Mouse (Mus musculus) spleen, embryonic (tissue): ENCODE measurements around the gene Ndrg3.
"Not testable (repeated sequence)": the region's sequence is repeated elsewhere in the genome, so short reads cannot be mapped to it uniquely, and the experiment has no call there.

Source experiments
- CTCF ChIA-PET: fragments of 350-600 bp; sonication (Branson Sonifier 250); formaldehyde crosslinking; loops from one replicate; lab custom pipeline; 2022; lab: Charles Lee

The Ndrg3 gene

GRCm38 (mm10) chr2:156998263-156998662 is 6.4 kb upstream of the Ndrg3 start:
- CTCF ChIA-PET, result interaction anchor here (0.6 kb wide), 1 partner anchor 146 kb away, joined by 3 read pairs; no protein-coding TSS in a partner anchor

DNA sequence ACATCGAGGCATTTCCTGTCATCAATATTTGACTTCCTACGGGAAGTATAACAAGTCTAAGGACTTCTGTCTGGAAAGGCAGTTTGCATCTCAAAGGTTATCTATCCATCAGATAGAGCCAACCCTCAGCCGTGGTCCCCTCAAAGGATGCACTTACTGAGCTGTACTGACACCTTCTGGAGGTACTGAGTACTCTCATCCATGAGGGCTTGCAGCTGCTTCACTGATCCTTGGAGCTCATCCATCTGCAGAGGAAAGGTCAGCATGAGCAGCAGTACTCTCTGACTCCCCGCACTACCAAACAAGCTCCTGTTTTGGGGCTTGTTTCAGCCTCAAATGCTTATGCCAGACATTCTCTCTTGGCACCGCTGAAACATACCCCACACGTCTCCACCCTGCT is 4.7 kb upstream of the Ndrg3 start:
- CTCF ChIA-PET, result no interaction called here

DNA sequence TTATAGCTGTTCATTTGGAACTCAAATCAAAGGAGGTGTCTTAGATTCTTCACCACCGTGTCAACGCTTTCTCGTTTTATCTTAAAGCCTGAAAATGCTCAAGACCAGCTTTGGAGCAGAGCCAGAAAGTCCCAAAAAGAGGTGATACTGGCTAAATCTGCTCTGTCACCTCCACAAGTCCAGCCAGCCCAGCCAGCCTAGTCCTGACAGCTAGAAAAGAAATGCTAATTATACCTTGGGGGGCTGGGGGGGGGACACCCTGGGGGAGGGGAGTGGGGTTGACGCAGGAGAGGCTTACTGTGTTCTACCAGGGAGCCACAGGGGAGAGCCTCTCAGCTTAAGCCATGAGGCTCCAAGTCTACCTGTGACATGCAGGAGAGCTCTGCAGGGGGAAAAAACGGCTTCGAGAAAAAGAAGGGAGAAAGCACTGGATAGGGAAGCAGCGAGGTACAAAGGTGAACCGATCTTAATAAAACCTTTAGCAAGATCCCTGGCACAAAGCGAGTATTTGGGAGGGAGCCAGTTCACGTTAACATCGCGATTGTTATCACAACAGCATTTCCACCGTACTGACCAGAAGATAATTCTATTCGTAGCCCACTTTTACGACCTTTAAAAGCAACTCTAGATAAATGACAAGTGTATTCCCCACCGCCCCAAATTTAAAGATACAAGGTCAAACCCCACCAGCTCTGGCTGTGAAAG is 977 bp downstream of the Ndrg3 start:
- CTCF ChIA-PET, result interaction anchor here (0.6 kb wide), 2 partner anchors 12 to 817 kb away, joined by 3 to 4 read pairs; no protein-coding TSS in a partner anchor

GRCm38 (mm10) chr2:156987316-156987715 is 4.5 kb downstream of the Ndrg3 start:
- CTCF ChIA-PET, result no interaction called here

GRCm38 (mm10) chr2:156982864-156983263 is 9.0 kb downstream of the Ndrg3 start:
- CTCF ChIA-PET, result no interaction called here

- CTCF ChIA-PET, result no interaction called here
Measured at GRCm38 (mm10) chr2:156981291-156981690, 10.6 kb downstream of the Ndrg3 start.

GRCm38 (mm10) chr2:156980059-156980458 is 11.8 kb downstream of the Ndrg3 start:
- CTCF ChIA-PET, result no interaction called here

DNA sequence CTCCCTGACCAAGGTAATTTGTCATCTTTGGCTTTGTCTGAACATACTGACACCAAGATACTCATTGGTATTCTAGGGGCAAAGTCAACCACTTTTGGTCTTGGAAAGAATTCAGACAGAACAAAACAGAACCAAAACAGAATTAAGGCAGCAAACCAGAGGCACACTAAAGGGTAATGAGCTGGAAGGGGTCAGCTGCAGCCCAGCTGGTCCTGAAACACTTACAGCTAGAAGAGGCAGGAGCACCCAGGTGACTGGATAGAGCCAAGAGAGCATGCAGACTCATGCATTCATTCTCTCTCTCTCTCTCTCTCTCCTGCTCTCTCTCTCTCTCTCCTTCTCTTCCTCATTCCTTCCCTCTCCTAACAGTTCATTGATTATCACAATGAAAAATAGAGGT is 15.1 kb downstream of the Ndrg3 start:
- CTCF ChIA-PET, result no interaction called here

- CTCF ChIA-PET, result no interaction called here
Measured at GRCm38 (mm10) chr2:156974967-156975366, 16.9 kb downstream of the Ndrg3 start.

DNA sequence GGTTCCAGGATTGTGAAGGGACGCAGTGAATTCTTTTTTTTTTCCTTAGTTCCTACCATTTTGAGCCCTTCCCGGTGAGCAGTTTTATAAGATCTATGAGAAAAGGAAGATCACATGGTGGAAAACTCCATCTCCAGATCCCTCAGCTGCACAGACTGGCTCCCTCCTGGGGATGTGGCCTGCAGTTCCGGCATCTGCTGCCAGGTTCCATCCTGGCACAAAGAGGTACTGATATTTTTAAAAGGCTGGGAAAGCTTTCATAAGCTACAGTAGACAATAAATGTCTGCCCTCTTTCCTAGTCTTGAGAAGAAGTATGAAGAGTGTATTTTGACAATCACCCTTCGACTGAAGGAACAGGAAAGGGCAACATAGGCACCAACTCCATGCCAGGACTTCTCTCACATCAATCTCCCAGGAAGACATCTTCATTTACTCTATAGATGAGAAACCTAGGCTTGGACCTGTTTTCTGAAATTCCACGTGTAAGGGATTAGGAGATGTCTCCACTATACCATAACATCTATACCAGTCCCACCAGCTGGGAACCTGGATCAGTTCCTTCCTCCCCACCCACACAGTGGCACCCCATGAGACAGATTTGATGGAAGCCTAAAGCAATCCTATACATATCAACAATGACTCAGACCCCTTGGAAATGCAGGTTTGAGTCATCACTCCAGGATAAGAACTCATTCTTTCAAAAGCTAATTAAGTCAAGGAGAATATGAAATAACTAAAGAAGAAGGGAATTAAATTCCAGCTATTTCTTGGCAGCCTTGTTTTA is 18.3 kb downstream of the Ndrg3 start:
- CTCF ChIA-PET, result interaction anchor here (0.7 kb wide), 1 partner anchor 172 kb away, joined by 3 read pairs; no protein-coding TSS in a partner anchor

- CTCF ChIA-PET, result no interaction called here
Measured at GRCm38 (mm10) chr2:156970253-156970652, 21.6 kb downstream of the Ndrg3 start.

DNA sequence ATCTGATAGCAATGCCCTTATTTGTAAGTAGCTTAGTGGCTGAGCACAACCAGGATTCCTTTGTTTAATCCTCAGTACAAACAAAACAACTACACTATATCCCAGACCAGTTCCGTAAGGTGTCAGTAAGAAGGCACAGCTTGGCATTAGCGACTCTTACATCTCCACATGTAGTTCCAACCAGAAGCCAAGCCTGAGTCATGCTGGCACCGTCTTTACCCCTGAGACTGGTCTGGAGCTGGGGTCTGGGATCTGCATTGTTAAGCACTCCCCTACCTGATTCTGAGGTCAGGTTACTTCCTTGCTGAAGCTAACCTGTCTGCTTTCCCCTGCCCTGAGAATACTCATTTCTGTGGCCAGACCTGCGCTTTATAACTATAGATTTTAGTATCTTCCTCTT is 23.4 kb downstream of the Ndrg3 start:
- CTCF ChIA-PET, result interaction anchor here (0.6 kb wide), 1 partner anchor 21 kb away, joined by 4 read pairs; no protein-coding TSS in a partner anchor

GRCm38 (mm10) chr2:156967388-156967787 is 24.5 kb downstream of the Ndrg3 start:
- CTCF ChIA-PET, result no interaction called here

- CTCF ChIA-PET, result no interaction called here
Measured at GRCm38 (mm10) chr2:156963891-156964290, 28.0 kb downstream of the Ndrg3 start.

DNA sequence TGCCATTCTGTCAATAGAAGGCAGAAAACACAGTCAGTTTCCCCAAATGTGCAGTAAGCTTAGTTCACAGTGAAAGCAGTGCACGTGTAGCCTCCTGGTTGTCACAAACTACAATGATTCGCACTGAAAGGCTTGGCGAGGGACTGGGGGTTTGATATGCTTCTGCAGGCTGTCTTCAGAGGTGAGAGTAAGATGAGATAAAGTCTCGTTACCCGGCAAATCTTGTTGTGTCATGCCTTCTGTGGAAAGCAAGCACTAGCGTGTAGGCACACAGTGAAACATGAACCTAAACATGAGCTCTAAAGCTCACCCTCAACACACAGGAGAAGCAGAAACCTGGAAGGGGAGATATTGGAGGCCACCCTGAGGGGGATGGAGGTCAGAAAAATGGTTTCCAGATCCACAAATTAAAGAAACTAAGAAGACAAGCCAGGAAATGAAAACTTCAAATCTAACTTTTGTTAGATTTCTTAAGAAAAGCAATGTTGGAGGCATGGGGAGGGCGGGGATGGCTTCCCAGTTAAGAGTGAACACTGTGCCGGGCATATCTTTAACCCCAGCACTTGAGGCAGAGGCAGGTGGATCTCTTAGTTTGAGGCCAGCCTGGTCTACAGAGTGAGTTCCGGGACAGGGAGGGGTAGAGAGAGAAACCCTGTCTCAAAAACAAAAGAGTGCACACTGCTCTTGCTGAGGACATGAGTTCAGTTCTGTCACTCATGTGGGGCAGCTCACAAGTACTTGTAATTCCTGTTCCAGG is 33.2 kb downstream of the Ndrg3 start:
- CTCF ChIA-PET, result no interaction called here

- CTCF ChIA-PET, result no interaction called here
Measured at GRCm38 (mm10) chr2:156957035-156957434, 34.8 kb downstream of the Ndrg3 start.

GRCm38 (mm10) chr2:156956306-156956705 is 35.5 kb downstream of the Ndrg3 start:
- CTCF ChIA-PET, result no interaction called here

- CTCF ChIA-PET, result no interaction called here
Measured at GRCm38 (mm10) chr2:156954463-156954862, 37.4 kb downstream of the Ndrg3 start.

- CTCF ChIA-PET, result no interaction called here
Measured at GRCm38 (mm10) chr2:156951301-156952094, 40.4 kb downstream of the Ndrg3 start.

DNA sequence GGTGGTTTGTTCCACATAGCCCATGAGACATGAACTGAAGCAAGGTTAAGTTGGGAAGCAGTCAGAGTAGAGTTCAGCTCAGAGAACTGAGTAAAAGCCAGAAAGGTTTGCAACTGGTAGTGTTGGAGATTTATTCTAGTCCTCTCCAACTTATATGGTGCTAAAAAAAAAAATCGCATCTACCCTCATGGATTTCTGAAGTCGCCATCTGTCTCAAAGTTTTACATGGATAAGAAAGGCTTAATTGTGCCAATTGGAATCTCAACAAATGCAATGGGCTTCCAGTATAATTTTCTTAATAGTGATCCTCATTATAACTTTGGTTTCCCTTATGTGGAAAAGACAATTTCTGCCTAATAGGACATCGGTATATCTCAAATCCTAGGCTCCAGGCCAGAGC is 41.0 kb downstream of the Ndrg3 start:
- CTCF ChIA-PET, result no interaction called here

GRCm38 (mm10) chr2:156941523-156941922 is 50.3 kb downstream of the Ndrg3 start:
- CTCF ChIA-PET, result not testable (repeated sequence)
